Mouse (Mus musculus): ENCODE measurements at regions not wholly inside any gene's neighbourhood (a gene's known extent, or its start where the extent isn't known, plus 50 kb on each side); places are given as distances from the start of the nearest gene placed in this dataset.

- WGBS, result 73% methylated on average over 4 of the region's 4 CpGs
- no peak overlapping the region for H3K4me2 ChIP-seq (ENCODE audit: low read length)
Observed at GRCm38 (mm10) chr9:116472855-116473254, 297.7 kb upstream of the Tgfbr2 start.

GRCm38 (mm10) chr9:116468569-116469250 is 293.6 kb upstream of the Tgfbr2 start:
- H3K9me3 ChIP-seq (replicated peaks; ENCODE audit: control insufficient read depth, low read length), result 0 out of 2 replicates have a peak, but pooled peaks cover 3% of the 10 kb centered on the region
- 24% methylated on average over 10 of the region's 10 CpGs for WGBS

More at GRCm38 (mm10) chr9:116472855-116473254, 297.7 kb upstream of the Tgfbr2 start:
- DNase-seq (ENCODE audit: low spot score) (no peak), ATAC-seq (no peak)
- Histone ChIP-seq H3K27me3 (replicated peaks; ENCODE audit: control insufficient read depth, insufficient read depth, low read length) (no peaks in the 10 kb centered on the region), H3K27ac (ENCODE audit: low read depth, low read length) (no peak overlapping the region), H3K4me1 (ENCODE audit: control insufficient read depth, insufficient read depth, low read length) (no peaks in the 10 kb centered on the region), H3K9ac (ENCODE audit: low read length) (no peak overlapping the region), H3K4me3 (ENCODE audit: low read depth, low read length) (no peak overlapping the region), H3K9me3 (replicated peaks; ENCODE audit: control insufficient read depth, low read length) (0 out of 2 replicates have a peak, but pooled peaks cover 3% of the 10 kb centered on the region), H3K36me3 (ENCODE audit: control insufficient read depth, insufficient read depth, low read length) (no peaks in the 10 kb centered on the region)

GRCm38 (mm10) chr9:116466336-116466735 is 291.2 kb upstream of the Tgfbr2 start:
- WGBS, result 92% methylated on average over 7 of the region's 7 CpGs
- Histone ChIP-seq H3K4me3 (ENCODE audit: low read depth, low read length) (no peak overlapping the region), H3K4me2 (ENCODE audit: low read length) (no peak overlapping the region), H3K27ac (ENCODE audit: low read depth, low read length) (no peak overlapping the region), H3K36me3 (ENCODE audit: control insufficient read depth, insufficient read depth, low read length) (no peaks in the 10 kb centered on the region), H3K27me3 (replicated peaks; ENCODE audit: control insufficient read depth, insufficient read depth, low read length) (no peaks in the 10 kb centered on the region), H3K4me1 (ENCODE audit: control insufficient read depth, insufficient read depth, low read length) (no peaks in the 10 kb centered on the region), H3K9ac (ENCODE audit: low read length) (no peak overlapping the region), H3K9me3 (replicated peaks; ENCODE audit: control insufficient read depth, low read length) (no peaks in the 10 kb centered on the region)
- ATAC-seq (no peak), DNase-seq (ENCODE audit: low spot score) (no peak)

More at GRCm38 (mm10) chr9:116468569-116469250, 293.6 kb upstream of the Tgfbr2 start:
- H3K4me1 ChIP-seq (ENCODE audit: control insufficient read depth, insufficient read depth, low read length), result no peaks in the 10 kb centered on the region
- H3K4me2 ChIP-seq (ENCODE audit: low read length), result no peak overlapping the region
- H3K4me3 ChIP-seq (ENCODE audit: low read depth, low read length), result no peak overlapping the region
- H3K36me3 ChIP-seq (ENCODE audit: control insufficient read depth, insufficient read depth, low read length), result no peaks in the 10 kb centered on the region
- ATAC-seq (0 out of 2 replicates have a peak, but pooled peaks have one; percentile 42), DNase-seq (ENCODE audit: low spot score) (peak; percentile 72)
- no peak overlapping the region for H3K9ac ChIP-seq (ENCODE audit: low read length)
- no peak overlapping the region for H3K27ac ChIP-seq (ENCODE audit: low read depth, low read length)
- no peaks in the 10 kb centered on the region for H3K27me3 ChIP-seq (replicated peaks; ENCODE audit: control insufficient read depth, insufficient read depth, low read length)

DNA sequence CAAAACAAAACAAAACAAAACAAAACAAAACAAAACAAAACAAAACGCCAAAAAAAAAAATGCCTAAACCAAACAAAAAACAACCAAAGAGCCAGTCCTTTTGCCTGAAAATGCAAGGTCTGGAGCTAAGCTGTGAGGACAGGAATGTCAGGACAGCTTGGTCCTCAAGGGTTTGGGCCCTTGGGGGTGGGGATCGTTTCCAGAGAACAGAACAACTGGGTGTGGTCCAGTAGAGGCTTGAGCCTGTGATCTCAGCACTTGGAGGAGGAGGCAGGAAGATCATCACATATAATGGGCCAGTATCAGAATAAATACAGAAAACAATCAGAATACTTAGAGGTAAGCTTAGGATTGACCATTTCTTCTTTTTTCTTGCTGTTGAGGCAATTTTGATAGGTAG is 289.5 kb upstream of the Tgfbr2 start:
- no peak overlapping the region for H3K27ac ChIP-seq (ENCODE audit: low read depth, low read length)
- DNase-seq (ENCODE audit: low spot score) (no peak), ATAC-seq (no peak)
- H3K4me1 ChIP-seq (ENCODE audit: control insufficient read depth, insufficient read depth, low read length), result no peaks in the 10 kb centered on the region
- no peak overlapping the region for H3K4me2 ChIP-seq (ENCODE audit: low read length)
- no peaks in the 10 kb centered on the region for H3K27me3 ChIP-seq (replicated peaks; ENCODE audit: control insufficient read depth, insufficient read depth, low read length)
- no peak overlapping the region for H3K9ac ChIP-seq (ENCODE audit: low read length)
- H3K9me3 ChIP-seq (replicated peaks; ENCODE audit: control insufficient read depth, low read length), result no peaks in the 10 kb centered on the region
- H3K36me3 ChIP-seq (ENCODE audit: control insufficient read depth, insufficient read depth, low read length), result no peaks in the 10 kb centered on the region
- 82% methylated on average over 2 of the region's 2 CpGs for WGBS
- no peak overlapping the region for H3K4me3 ChIP-seq (ENCODE audit: low read depth, low read length)

DNA sequence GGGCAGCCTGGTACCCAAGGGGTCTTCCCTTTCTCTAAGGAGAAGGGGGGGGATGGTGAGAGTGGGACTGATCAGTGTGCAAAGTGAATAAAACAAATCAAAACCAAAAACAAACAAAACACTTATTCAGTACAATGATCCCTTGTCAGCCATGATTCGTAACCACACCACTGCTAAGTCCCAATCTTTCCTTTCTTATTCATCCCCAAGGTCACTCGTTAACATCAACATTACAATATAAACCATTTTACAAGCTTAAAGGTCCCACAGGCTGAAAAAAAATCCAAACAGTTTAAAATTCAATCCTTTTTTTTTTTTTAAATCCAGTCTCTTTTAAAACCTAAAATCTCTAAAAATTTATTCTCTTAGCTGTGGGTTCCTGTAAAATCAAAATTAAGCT is 287.1 kb upstream of the Tgfbr2 start:
- Histone ChIP-seq H3K4me2 (ENCODE audit: low read length) (no peak overlapping the region), H3K9me3 (replicated peaks; ENCODE audit: control insufficient read depth, low read length) (no peaks in the 10 kb centered on the region), H3K9ac (ENCODE audit: low read length) (no peak overlapping the region), H3K36me3 (ENCODE audit: control insufficient read depth, insufficient read depth, low read length) (no peaks in the 10 kb centered on the region), H3K4me3 (ENCODE audit: low read depth, low read length) (no peak overlapping the region), H3K27ac (ENCODE audit: low read depth, low read length) (no peak overlapping the region), H3K4me1 (ENCODE audit: control insufficient read depth, insufficient read depth, low read length) (peaks cover 5% of the 10 kb centered on the region; the same call in 1 of the 2 replicates), H3K27me3 (replicated peaks; ENCODE audit: control insufficient read depth, insufficient read depth, low read length) (no peaks in the 10 kb centered on the region)
- DNase-seq (ENCODE audit: low spot score) (no peak), ATAC-seq (no peak)
- WGBS, result 52% methylated on average over 2 of the region's 2 CpGs

GRCm38 (mm10) chr9:116460022-116460421 is 284.9 kb upstream of the Tgfbr2 start:
- DNase-seq (ENCODE audit: low spot score) (no peak), ATAC-seq (no peak)
- H3K9me3 ChIP-seq (replicated peaks; ENCODE audit: control insufficient read depth, low read length), result no peaks in the 10 kb centered on the region
- no peak overlapping the region for H3K27ac ChIP-seq (ENCODE audit: low read depth, low read length)
- WGBS, result 88% methylated on average over 2 of the region's 2 CpGs
- no peaks in the 10 kb centered on the region for H3K27me3 ChIP-seq (replicated peaks; ENCODE audit: control insufficient read depth, insufficient read depth, low read length)
- no peaks in the 10 kb centered on the region for H3K36me3 ChIP-seq (ENCODE audit: control insufficient read depth, insufficient read depth, low read length)
- no peak overlapping the region for H3K4me2 ChIP-seq (ENCODE audit: low read length)
- H3K9ac ChIP-seq (ENCODE audit: low read length), result no peak overlapping the region
- peaks cover 5% of the 10 kb centered on the region; the same call in 1 of the 2 replicates for H3K4me1 ChIP-seq (ENCODE audit: control insufficient read depth, insufficient read depth, low read length)
- H3K4me3 ChIP-seq (ENCODE audit: low read depth, low read length), result no peak overlapping the region

DNA sequence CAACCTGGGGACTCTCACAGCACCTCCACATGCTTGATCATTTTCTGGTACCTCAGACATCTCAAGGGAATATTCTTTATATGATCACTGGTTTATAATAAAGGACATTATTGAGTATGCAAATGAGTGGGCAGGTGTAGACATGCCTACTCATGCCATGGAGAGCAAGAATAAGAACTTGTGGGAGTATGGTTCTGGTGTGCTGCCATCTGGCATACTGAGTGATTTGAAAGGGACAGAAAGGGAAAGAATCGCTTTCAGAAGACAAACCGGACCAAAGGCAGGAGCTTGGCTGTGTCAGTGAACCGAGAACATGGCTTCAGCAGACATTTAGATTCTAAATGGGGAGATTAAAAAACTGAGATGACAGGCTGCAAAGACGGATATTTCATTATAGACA is 276.9 kb upstream of the Tgfbr2 start:
- DNase-seq (ENCODE audit: low spot score), result no peak
- Histone ChIP-seq H3K9ac (ENCODE audit: low read length) (no peak overlapping the region), H3K36me3 (ENCODE audit: control insufficient read depth, insufficient read depth, low read length) (no peaks in the 10 kb centered on the region), H3K9me3 (replicated peaks; ENCODE audit: control insufficient read depth, low read length) (no peaks in the 10 kb centered on the region), H3K4me3 (ENCODE audit: low read depth, low read length) (no peak overlapping the region), H3K4me1 (ENCODE audit: control insufficient read depth, insufficient read depth, low read length) (no peaks in the 10 kb centered on the region), H3K4me2 (ENCODE audit: low read length) (no peak overlapping the region), H3K27ac (ENCODE audit: low read depth, low read length) (no peak overlapping the region), H3K27me3 (replicated peaks; ENCODE audit: control insufficient read depth, insufficient read depth, low read length) (no peaks in the 10 kb centered on the region)
- no peak for ATAC-seq
- 77% methylated on average over 4 of the region's 4 CpGs for WGBS

DNA sequence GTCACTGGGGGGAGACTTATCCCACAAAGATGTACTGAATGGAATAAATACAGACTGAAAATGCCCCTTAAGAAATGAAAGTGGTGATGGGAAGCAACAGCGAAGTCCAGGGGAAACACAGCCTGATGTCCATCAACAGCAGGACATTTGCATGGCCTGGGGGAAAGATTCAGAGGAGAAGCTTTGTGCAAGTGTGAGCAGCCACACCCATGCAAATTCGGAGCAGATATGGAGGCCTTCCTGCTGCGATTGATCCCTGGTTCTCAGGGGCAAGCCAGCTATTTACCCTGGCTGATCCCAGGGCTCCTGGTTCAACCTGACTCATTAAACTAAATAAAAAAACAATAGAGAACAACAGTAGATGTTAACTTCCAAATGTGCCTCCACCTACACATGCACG is 275.7 kb upstream of the Tgfbr2 start:
- Histone ChIP-seq H3K36me3 (ENCODE audit: control insufficient read depth, insufficient read depth, low read length) (no peaks in the 10 kb centered on the region), H3K4me2 (ENCODE audit: low read length) (no peak overlapping the region), H3K27me3 (replicated peaks; ENCODE audit: control insufficient read depth, insufficient read depth, low read length) (no peaks in the 10 kb centered on the region), H3K9ac (ENCODE audit: low read length) (no peak overlapping the region), H3K27ac (ENCODE audit: low read depth, low read length) (no peak overlapping the region), H3K4me1 (ENCODE audit: control insufficient read depth, insufficient read depth, low read length) (no peaks in the 10 kb centered on the region), H3K9me3 (replicated peaks; ENCODE audit: control insufficient read depth, low read length) (no peaks in the 10 kb centered on the region), H3K4me3 (ENCODE audit: low read depth, low read length) (no peak overlapping the region)
- DNase-seq (ENCODE audit: low spot score) (no peak), ATAC-seq (no peak)
- 88% methylated on average over 4 of the region's 4 CpGs for WGBS

GRCm38 (mm10) chr9:116447734-116448133 is 272.6 kb upstream of the Tgfbr2 start:
- no peaks in the 10 kb centered on the region for H3K9me3 ChIP-seq (replicated peaks; ENCODE audit: control insufficient read depth, low read length)
- WGBS, result 92% methylated on average over 6 of the region's 6 CpGs
- no peaks in the 10 kb centered on the region for H3K4me1 ChIP-seq (ENCODE audit: control insufficient read depth, insufficient read depth, low read length)
- no peaks in the 10 kb centered on the region for H3K36me3 ChIP-seq (ENCODE audit: control insufficient read depth, insufficient read depth, low read length)
- H3K4me2 ChIP-seq (ENCODE audit: low read length), result no peak overlapping the region
- no peak for ATAC-seq
- no peak overlapping the region for H3K4me3 ChIP-seq (ENCODE audit: low read depth, low read length)
- DNase-seq (ENCODE audit: low spot score), result no peak
- H3K27ac ChIP-seq (ENCODE audit: low read depth, low read length), result no peak overlapping the region
- no peaks in the 10 kb centered on the region for H3K27me3 ChIP-seq (replicated peaks; ENCODE audit: control insufficient read depth, insufficient read depth, low read length)
- H3K9ac ChIP-seq (ENCODE audit: low read length), result no peak overlapping the region
